Mouse (Mus musculus): Measurements from ENCODE around the gene H2-T3.
"Not testable (repeated sequence)": the region's sequence is repeated elsewhere in the genome, so short reads cannot be mapped to it uniquely, and the experiment has no call there.

The H2-T3 gene

DNA sequence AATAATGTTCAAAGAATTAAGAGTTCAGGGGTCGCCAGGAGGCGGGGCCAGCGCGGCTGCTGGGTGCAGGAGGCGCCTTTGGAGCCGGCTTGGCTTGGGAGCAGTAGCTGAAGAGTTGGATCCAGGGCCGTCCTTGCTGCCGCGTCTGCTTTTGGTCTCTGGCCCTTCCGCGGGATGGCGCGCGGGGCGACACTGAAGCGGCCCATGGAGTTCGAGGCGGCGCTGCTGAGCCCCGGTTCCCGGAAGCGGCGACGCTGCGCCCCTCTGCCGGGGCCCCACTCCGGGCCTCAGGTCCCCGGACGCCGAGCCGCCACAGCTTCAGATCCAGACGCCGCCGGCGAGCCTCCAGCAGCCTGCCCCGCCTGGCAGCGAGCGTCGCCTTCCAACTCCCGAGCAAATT lies 11.1 kb downstream of the H2-T3 start:
- not testable (repeated sequence) for DNase-seq (ENCODE audit: low spot score in 2 of 2)

DNA sequence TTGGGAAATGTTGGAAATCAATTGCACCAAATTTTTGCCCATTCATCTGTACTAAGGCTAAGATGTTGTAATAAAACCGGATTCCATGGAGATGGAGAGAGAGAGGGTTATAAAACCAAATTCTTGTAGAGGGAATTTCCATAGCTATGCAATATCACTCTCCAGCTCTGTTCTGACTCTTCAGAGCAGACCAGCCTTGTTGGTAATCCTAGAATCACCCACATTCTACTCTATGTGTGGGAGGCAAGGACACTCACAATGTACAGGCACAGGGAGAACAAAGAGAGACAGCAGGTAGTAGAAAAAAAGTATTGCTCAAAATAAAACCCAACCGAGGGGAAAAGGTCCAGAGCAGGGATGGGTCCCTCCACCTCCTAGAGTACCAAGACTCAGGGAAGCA lies 14.0 kb downstream of the H2-T3 start:
- DNase-seq (ENCODE audit: low spot score in 2 of 2) = not testable (repeated sequence)

DNA sequence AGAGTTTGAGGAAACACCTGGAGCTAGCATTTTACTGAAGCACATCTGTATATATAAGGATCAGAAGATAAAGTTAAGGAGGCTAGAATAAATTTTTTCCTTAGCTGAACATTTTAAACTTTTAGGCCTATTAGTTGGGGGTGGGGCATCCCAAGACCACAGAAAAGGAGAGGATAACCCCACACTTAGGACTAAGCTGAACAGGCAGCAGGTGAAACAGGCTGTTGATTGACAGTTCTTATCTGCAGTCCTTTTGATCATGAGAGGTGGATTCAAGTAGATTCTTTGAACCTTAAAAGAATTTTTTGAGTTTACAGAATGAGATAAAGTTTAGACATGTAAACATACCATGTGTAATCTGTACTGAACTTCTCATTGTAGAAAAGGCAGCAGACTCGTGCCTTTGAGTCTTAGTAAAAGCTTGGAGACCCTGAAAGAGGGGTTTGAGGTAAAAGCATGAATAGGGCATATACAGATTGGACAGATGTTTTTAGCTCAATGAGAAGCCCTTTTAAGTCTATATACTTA lies 19.7 kb downstream of the H2-T3 start:
- no peak for DNase-seq (ENCODE audit: low spot score in 2 of 2)

DNA sequence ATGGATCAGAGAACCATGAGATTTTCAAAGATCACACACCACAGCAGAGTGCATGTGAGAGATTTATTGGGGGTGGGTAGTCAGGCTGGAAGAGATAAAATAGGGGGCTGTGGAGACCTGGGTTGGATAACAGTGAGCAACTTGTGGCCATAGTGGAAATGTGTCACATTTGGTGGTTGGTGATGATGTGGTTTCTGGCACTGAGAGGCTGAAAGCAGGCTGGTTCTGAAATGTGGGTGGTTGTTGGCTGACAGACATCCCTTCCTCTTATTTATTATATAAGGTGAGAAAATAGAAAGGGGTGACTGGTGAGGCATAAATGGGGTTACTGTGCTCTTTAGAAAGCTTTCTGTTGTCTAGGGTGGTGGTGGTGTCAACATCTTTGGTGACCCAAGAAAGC lies 20.3 kb downstream of the H2-T3 start:
- DNase-seq (ENCODE audit: low spot score in 2 of 2) = no peak

DNA sequence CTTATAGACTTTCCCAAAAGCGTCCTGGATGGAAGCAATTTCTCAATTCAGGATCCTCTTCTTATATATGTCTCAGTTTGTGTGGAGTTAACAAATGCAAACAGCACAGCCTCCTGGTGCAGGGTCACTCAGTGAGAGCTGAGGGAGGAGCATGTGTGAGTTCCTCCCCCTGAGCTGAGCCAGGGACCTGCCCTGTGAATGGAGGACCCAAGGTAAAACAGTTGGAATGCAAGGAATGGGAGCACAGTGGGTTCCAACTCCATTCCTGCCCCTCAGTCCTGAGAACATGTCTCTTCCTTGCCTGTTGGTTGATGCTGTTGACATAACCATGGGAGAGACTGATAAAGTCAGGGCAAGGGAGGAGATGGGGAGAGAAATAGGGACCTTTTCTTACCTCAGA lies 21.0 kb downstream of the H2-T3 start:
- DNase-seq (ENCODE audit: low spot score in 2 of 2) = not testable (repeated sequence)

DNA sequence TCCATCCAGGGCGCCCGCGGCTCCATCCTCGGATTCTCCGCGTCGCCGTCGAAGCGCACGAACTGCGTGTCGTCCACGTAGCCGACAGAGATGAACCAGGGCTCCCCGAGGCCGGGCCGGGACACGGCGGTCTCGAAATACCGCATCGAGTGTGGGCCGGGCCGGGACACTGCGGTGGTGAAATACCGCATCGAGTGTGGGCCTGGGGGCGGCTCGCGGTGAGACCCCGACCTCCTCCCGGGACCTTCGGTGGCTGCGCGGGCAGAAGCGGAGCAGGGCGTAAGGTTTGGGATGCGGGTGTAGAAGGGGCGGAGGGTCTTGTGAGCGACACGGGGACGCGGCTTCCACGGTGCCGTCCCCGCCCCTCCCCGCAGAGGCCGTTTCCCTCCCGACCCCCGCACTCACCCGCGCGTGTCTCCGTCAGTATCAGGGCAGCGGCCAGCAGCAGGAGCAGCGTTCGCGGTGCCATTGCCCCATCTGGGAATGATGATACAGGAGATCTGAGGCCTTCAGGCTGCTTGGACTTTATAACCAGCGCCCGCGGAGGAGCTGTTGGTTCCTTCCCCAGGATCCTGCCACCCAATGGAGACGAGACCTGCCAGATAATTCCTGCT lies 21.9 kb downstream of the H2-T3 start, which contains the start of gene Gm8909:
Gene Gm8909 (minus strand): TSS at position 499 of the 614 bp plus-strand sequence.
- no peak for DNase-seq (ENCODE audit: low spot score in 2 of 2)

DNA sequence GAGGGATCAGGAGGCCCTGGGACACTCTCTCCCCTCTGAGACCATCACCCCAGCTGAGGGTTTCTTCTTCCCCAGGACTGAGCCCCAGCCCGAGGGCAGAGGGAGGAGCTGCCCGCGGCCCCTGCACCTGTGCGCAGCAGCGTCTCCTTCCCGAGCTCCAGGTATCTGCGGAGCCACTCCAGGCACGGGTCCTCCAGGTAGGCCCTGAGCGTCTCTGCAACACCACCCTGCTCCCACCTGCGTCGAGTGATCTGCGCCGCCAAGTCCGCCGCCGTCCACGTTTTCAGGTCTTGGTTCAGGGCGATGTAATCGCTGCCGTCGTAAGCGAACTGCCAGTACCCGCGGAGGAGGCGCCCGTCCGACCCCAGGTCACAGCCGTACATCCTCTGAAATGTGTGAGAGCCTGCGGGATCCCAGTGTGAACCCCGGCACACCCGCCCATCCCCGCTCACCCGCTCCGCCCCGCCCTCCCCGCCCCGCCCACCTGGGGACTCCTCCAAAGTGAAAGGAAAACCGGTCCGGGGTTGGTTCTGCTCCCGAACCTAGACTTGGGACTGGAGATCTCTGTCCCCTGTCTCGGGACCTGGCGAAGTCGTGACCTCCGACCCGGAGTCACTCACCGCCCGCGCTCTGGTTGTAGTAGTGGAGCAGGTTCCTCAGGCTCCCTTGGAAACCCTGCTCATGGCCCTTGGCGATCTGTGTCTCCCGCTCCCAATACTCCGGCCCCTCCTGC lies 22.6 kb downstream of the H2-T3 start:
- DNase-seq (ENCODE audit: low spot score in 2 of 2) = no peak

DNA sequence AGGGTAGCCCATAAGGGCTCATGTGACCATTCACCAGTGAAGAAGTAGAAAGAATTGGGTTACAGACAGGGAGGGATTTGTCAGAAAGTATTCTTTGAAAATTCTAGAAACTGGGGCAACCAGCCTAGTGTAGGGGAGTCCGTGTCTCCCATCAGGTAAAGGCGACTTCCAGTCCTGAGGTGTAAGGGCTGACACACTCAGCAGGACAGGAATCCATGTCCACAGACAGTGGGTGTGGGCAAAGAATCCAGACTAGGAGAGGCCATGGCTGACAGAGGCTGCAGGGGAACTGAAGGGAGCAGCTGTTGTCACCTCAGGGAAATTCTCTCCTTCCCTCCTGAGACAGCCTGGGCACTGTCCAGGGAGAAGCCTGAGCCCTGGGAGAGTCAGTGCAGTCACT lies 23.2 kb downstream of the H2-T3 start:
- DNase-seq (ENCODE audit: low spot score in 2 of 2) = not testable (repeated sequence)

DNA sequence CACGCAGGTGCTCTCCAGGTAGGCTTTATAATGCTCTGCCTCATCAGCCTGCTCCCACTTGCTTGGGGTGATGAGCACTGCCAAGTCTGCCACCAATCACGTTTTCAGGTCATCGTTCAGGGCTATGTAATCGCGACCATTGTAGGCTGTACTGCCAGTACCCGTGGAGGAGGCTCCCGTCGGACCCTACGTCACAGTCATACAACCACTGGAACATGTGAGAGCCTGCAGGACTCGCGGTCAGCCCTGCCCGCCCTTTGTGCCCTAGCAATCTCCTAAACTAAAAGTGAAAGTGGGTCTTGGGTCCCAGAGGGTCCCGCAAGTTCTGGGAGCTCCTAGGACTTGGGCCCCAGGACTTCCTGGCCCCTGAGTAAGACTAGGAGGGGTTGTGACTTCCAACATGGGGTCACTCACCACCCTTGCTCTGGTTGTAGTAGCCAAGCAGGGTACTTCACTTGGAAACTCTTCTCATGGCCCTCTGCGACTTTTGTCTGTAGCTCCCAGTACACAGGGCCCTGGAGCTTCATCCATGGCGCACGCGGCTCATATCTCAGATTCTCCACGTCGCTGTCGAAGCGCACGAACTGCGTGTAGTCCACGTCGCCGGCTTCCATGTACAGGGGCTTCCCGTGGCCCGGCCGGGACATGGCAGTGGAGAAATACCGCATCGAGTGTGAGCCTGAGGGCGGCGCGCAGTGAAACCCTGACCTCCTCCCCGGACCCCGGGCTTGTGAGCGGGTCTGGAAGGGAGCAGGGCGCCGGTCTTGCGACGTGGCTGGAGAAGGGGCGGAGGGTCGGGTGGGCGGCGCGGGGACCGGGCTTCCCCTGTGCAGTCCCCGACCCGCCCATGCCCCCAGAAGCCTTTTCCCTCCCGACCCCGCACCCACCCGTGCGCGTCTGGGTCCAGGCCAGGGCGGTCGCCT lies 28.7 kb downstream of the H2-T3 start:
- no peak for DNase-seq (ENCODE audit: low spot score in 2 of 2)

DNA sequence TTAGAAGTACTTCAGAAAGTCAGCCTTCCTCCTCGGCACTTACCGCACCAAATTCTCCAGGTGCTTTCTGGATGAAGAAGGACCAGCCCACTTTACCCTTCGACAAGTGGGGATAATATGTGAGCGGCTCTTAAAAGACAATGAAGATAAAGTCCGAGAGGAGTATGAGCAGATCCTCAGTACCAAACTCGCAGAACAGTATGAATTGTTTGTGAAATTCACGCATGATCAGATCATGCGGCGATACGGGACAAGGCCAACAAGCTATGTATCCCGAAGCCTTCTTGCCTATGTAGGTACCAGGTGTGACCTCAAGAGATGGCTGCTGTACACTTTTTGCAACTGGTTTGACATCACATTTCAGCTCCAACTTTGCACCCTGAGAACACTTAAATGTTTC lies 31.8 kb downstream of the H2-T3 start:
- DNase-seq (ENCODE audit: low spot score in 2 of 2) = not testable (repeated sequence)

DNA sequence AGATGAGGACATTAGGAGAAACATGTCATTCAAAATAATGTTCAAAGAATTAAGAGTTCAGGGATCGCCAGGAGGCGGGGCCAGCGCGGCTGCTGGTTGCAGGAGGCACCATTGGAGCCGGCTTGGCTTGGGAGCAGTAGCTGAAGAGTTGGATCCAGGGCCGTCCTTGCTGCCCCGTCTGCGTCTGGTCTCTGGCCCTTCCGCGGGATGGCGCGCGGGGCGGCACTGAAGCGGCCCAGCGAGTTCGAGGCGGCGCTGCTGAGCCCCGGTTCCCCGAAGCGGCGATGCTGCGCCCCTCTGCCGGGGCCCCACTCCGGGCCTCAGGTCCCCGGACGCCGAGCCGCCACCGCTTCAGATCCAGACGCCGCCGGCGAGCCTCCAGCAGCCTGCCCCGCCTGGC lies 32.3 kb downstream of the H2-T3 start:
- not testable (repeated sequence) for DNase-seq (ENCODE audit: low spot score in 2 of 2)

DNA sequence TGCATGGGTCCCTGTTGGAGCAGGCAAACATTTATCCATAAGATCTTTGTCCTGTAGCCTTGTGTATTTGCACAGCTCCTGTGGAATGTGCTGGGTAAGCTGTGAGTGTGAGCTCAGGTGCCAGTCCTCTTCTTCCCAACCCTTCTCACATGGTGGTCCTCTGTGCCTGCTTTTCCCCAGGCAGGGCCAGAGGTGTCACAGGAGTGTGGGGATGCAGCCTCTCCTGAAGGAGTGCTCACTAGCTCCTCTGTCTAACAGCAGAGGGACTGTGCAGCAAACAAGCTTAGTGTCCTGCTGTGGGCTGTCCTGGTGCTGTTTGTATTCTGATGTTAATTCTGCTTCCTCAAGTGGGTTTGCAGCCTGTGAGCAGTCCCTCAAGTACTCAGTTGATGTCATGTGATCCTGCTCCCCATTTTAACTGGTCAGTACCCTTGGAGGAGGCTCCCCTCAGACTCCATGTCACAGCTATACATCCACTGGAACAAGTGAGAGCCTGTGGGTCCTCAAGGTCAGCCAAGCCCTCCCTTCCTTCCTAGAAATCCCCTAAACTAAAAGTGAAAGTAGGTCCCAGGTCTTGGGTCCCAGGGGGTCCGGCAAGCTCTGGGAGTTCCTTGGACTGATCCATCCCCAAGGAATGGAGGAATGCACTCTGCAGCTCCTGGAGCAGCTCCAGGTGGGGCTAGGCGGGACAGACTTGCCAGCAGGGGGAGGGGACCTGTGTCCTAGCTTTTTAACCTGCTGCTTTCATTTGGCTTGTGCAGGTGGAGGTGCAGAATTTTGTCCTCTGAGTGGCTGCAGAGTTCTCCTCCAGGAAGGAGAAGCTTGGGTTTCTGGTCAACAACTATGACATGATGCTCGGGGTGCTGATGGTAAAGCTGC lies 35.6 kb downstream of the H2-T3 start:
- DNase-seq (ENCODE audit: low spot score in 2 of 2) = no peak

DNA sequence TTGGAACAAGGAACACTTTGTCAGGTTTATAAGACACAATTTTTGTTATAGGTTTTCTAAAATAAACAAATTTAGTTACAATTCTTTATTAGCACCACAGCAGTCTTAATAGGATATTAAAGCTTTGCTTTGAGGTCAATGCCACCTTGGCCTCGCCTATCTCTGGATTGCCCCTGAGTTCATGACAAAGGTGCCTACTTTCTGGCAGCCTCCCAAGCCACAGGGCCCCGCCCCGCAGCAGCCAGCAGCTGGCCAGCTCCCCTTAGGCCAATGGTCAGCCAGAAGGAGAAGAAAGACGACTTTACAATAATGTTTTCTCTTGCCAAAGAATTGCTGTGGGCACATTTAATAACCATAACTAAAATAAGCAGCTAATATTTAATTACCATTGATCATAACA lies 38.9 kb downstream of the H2-T3 start:
- DNase-seq (ENCODE audit: low spot score in 2 of 2) = not testable (repeated sequence)

DNA sequence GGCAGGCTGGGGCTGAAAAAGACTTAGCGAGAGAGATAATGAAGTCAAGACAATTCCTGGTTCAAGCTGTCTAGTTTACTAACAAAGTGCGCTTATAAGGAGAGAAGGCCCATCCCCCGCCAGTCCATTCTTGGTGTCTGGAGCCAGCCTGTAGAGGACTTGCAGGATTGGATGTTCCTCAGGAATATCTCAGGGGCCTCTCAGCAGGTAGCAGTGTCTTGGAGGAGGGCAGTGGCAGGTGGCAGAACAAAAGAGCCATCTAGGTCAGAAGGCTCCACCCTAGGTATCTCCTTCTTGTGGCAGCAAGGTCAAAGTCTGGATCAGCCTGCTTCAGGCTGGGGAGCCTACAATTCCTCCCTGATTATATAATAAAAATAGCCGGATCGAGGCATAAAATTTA lies 41.6 kb downstream of the H2-T3 start:
- not testable (repeated sequence) for DNase-seq (ENCODE audit: low spot score in 2 of 2)

DNA sequence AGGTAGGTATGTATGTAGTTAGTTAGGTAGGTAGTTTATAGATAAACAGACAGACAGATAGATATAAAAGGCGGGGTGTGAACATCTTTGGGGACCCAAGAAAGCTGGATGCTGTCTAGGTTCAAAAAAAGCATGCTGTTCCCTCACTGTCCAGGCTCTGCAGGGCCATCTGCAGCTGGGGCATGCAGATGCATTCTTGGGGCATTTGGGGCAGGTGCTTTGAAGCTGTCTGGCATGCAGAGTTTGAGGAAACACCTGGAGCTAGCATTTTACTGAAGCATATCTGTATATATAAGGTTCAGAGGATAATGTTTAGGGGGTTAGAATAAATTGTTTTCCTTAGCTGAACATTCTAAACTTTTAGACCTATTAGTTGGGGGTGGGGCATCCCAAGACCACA lies 43.1 kb downstream of the H2-T3 start:
- not testable (repeated sequence) for DNase-seq (ENCODE audit: low spot score in 2 of 2)

DNA sequence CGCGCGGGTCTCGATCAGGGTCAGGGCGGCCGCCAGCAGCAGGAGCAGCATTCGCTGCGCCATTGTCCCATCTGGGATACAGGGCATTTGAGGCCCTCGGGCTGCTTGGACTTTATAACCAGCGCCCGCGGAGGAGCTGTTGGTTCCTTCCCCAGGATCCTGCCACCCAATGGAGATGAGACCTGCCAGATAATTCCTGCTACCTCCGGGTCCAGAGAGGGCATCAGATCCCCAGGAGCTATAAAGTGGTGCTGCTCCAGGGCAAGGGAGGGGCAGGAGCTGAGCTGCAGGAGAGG lies 44.3 kb downstream of the H2-T3 start:
- not testable (repeated sequence) for DNase-seq (ENCODE audit: low spot score in 2 of 2)

DNA sequence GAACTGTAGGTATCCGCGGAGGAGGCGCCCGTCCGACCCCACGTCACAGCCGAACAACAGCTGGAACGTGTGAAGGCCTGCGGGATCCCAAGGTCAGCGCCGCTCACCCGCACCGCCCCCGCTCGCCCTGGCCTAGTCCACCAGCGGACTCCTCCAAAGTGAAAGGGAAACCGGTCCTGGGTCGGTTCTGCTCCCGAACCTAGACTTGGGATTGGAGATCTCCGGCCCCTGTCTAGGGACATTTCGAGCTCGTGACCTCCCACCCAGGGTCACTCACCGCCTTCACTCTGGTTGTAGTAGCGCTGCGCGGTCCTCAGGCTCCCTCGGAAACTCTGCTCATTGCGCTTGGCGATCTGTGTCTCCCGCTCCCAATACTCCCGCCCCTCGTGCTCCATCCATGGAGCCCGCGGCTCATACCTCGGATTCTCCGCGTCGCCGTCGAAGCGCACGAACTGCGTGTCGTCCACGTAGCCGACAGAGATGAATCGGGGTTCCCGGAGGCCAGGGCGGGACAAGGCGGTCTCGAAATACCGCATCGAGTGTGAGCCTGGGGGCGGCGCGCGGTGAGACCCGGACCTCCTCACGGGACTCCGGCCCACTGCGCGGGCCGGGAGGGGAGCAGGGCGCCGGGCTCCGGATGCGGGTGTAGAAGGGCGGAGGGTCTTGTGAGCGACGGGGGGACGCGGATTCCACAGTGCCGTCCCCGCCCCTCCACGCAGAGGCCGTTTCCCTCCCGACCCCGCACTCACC lies 44.8 kb downstream of the H2-T3 start:
- no peak for DNase-seq (ENCODE audit: low spot score in 2 of 2)

DNA sequence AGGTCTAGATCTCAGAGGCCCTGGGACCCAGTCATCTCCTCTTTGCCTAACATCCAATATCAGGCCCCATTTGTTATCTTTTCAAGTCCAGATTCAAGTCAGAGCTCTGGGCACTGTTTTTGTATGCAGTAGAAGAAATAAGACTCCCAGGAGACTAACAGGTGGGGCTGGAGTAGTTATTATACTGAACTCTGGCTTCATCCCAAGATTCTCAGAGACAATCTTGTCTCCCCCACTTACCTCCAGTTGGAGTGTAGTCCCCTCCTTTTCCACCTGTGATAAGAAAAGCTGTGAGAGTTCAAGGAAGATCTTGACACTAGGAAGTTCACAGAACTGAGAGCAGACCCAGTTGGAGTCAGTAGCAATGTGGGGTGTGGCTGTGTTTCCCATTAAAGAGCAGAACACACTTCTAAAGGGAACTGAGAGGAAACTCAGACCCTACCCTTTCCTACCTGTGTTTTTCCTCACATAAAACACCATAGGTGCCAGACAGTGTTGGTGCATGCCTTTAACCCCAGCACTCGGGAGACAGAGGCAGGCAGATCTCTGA lies 53.7 kb downstream of the H2-T3 start:
- DNase-seq (ENCODE audit: low spot score in 2 of 2) = not testable (repeated sequence)
